Mouse (Mus musculus): ENCODE results near the gene Tldc1. TPM values are rescaled to one million over a fixed set of nuclear protein-coding genes. Genes with fewer than 3 reads are reported as not detected.

Tldc1 gene
- total RNA-seq (2021), result 1 to 10 TPM; 4.1 to 4.3 TPM
- long read RNA-seq, experiment 1, transcript Tldc1-201 (8 exons, 3,085 nt), result major isoform, 9 of 14 reads
- long read RNA-seq, experiment 1, partial matches to known transcripts, result 2 of 14 reads
- long read RNA-seq, experiment 1, other reads (novel, unspliced or antisense), result 3 of 14 reads
- long read RNA-seq, experiment 2, transcript Tldc1-201 (8 exons, 3,085 nt), result major isoform, 6 of 10 reads
- long read RNA-seq, experiment 2, partial matches to known transcripts, result 2 of 10 reads
- long read RNA-seq, experiment 2, other reads (novel, unspliced or antisense), result 2 of 10 reads

DNA sequence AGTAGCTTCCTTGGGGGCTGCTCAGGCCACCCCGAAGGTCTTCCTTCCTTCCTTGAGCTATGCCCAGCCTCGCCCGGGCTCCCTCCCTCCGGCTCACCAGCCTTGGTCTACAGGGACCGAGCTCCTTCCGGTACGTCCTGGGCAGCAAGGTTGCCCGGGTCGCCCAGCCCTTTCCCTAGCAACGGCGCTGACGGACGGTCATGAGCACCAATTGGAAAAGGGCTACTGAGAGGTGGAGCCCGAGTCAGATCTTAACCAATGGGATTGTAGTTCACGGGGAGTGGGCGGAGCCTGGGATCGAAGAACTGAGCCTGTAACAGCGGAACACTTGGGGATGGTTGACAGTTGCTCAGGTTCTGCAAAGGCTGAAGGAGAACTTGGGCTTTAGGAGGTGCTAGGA is at the start of gene Tldc1:
Gene Tldc1 (minus strand): TSS at position 154 of the 400 bp plus-strand sequence.
- DNase-seq, result peak; percentile 99
- intact Hi-C loops (cut with DNase I; ENCODE audit: low total_unique reads), result loop anchor here (2.0 kb wide), 1 partner anchor 91 kb away; no protein-coding TSS in a partner anchor

DNA sequence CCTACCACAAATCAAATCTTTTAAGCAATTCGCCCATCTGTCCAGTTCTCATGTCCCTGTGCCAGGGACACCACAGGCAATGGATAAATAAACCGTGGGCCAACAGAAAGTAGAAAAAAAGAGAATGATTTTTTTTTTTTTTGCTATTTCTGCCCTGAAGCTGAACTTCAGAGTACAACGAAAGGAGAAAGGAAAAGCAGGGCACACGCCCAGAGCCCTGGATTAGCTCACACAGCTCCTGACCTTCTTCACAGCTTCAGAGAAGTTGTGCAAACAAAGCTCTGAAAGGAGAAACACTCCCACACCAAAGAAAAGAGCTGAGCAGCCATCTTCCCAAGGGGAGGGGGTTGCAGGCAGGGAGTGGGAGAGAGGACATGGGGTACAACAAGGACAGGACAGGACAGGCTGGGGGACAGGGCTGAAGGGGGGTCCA is 49.5 kb upstream of the Tldc1 start:
- DNase-seq, result no peak
- intact Hi-C loops (cut with DNase I; ENCODE audit: low total_unique reads), result no loop called here

DNA sequence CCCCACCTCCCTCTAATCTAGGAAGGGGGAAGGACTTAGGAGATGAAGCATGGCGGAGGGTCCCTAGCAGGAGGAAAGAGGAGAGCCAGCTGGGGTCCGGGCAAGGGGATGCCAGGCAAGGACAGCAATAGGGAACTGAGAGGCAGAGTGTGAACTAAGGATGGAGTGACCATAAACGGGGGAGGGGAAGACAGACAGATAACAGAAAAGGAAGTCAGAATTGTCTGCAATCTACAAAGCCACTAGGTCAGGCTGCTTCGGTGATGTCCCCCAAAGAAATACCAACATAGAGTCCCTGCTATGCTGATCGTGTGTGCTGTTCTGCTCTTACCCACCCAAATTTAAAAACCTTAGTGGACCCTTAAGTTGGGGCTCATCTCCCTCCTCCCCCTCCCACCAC is 48.8 kb upstream of the Tldc1 start:
- no peak for DNase-seq
- intact Hi-C loops (cut with DNase I; ENCODE audit: low total_unique reads), result no loop called here

DNA sequence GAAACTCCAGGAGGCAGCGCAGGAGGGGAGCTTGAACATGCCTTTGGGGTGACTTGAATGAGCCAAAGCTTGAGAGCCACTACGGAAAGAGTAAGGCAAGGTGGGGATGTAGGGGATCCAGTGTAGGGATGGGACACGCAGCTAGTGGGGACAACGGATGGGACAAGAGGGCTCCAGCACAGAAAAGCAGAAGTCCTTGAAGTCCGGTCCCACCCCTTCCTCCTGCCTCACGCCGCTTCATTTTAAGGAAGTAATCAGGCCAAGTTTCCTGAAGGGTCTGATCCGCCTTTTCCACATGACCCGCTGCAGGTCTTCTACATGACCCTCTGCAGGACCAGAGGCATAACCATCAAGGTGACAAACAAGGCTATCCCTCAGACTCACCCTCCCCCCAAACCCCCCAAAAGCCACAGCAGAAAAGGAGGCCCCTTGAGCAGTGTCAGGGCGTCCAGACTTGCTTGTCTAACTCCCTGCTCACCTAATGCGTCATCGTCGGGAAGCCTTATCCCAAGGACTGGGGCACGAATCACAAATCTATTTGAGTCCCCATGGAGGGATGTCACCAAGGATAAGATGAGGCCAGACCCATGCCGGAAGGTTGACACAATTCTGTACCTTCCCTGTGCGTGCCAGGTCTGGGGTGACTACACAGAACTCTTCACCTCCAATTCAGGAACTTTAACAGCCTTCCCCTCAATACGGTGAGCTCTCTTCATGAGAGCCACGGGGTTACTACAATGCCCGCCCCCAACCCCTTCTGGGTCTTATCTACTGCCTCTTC is 47.9 kb upstream of the Tldc1 start:
- intact Hi-C loops (cut with DNase I; ENCODE audit: low total_unique reads), result no loop called here
- no peak for DNase-seq

DNA sequence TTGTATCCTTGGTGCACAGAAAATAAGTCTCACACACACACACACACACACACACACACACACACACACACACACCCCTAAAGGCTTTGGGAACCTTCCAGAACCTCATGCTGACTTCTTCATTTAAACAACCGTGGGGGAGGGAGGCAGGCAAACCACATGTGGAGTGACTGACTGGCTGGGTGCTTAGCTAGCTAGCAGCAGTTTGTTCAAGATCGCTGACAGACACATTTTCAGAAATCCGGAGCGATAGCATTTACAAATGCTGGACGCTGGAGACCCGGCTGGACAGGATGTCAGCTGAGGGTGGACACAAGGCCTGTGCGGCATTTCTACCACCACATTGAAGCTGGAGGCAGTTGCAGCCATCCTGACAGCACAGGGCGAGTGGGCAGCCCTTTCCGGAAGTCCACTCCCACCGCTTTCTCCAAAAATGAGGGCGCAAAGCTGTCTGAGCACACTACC is 46.6 kb upstream of the Tldc1 start:
- intact Hi-C loops (cut with DNase I; ENCODE audit: low total_unique reads), result no loop called here
- DNase-seq, result no peak

DNA sequence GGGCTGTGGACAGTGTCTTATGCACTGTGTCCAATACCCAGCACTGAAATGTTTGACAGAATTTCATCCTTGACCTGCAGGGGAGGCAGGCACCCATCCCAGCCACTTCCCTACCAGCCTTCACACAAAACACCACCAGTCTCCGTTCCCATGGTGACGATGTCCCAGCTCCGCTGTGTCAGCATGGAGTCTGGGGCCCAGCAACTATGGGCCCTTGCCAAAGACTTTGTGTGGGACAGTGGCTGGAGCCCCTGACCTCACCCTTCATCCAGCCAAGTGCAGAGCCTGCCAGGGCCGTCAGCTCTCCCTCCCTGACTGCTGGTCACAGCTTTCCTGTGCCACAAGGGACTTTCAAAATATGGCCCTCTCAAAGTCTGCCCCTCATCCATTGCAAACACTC is 45.9 kb upstream of the Tldc1 start:
- intact Hi-C loops (cut with DNase I; ENCODE audit: low total_unique reads), result no loop called here
- DNase-seq, result peak; percentile 71

DNA sequence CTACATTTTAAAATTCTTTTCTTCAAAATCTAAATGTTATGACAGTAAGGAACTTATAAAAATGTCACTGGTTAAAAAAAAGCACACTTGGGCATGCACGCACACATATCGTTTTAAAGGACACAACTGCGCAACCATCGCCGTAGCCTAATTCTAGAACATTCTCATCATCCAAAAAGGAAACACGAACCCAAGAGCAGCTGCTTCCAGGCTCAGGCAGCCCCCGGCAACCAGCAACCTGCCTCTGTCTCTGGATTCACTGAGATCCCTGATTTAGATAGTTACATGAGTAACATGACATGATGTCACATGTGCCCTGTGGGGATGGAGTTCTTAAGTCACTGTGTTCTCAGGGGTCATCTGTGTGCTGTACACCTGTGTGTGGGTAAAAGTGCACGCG is 45.1 kb upstream of the Tldc1 start:
- DNase-seq, result no peak
- intact Hi-C loops (cut with DNase I; ENCODE audit: low total_unique reads), result no loop called here

DNA sequence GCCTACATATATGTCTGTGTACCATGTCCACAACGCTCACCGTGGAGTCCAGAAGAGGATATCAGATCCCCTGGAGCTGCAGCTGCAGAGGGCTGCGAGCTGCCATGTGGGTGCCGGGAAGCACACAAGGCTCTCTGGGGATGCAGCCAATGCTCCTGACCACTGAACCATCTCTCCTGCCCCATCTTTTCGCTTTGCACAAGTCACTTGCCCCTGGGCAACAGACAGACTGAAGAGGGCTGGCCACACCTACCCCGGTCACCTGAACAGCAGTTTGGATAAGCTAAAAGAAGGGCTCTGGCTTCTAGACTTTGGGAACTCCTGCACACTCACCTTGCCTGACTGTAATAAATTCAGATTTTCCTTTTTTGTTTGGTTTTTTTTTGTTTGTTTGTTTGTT is 43.5 kb upstream of the Tldc1 start:
- intact Hi-C loops (cut with DNase I; ENCODE audit: low total_unique reads), result no loop called here
- no peak for DNase-seq

DNA sequence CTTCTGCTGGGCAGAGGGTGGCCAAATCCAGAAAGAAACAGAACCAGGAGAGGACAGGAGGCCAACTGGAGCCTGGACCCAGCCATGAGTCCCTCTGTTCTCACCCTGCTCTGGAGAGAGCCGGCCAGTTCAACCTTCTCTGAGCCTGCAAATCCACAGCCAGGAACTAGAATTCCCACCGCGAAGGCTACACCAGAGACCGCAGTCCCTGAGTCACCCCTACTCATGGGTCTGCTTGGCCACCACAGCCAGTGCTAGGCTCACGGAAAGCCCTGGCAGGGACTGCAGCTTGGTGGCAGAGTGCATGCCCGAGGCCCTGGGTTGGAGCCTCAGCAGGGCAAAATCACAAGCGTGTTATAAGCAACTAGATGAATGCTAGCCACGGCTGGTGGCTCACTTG is 41.8 kb upstream of the Tldc1 start:
- DNase-seq, result no peak
- intact Hi-C loops (cut with DNase I; ENCODE audit: low total_unique reads), result no loop called here

DNA sequence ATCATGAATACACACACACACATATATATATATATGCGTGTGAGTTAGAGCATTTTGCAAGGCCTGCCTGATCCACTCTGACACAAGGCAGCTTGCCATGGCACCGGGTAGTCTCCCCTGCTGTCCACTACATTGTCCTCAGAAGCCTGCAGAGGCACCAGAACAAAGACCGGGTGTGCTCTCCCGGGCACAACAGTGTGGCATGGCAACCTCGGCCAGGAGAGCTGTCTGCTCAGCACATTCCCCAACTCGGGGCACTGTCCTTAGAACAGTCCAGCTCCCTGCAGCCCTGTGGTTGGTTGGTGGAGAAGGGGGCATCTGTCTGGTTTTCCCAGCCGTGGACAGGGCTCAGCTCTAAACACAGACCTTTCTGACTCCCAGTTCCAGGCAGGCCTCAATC is 41.1 kb upstream of the Tldc1 start:
- no peak for DNase-seq
- intact Hi-C loops (cut with DNase I; ENCODE audit: low total_unique reads), result no loop called here

DNA sequence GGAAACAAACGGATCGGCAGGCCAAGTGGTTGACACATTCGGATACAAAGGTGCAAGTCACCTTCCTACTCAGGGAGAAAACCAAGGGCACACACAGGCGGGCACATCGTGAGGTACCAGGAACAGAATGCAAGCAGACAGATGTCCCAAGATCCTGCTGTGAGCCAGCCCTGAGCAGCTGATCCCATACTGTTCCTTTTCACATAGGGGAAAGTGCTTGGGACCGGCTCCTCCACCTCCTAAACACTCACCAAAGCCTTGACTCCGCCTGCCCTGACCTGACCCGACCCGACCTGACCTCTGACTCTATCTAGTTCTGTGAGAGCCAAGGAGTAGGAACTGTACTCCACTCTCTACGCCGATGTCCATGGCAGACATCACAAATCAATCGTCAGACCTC is 39.2 kb upstream of the Tldc1 start:
- no peak for DNase-seq
- intact Hi-C loops (cut with DNase I; ENCODE audit: low total_unique reads), result no loop called here

DNA sequence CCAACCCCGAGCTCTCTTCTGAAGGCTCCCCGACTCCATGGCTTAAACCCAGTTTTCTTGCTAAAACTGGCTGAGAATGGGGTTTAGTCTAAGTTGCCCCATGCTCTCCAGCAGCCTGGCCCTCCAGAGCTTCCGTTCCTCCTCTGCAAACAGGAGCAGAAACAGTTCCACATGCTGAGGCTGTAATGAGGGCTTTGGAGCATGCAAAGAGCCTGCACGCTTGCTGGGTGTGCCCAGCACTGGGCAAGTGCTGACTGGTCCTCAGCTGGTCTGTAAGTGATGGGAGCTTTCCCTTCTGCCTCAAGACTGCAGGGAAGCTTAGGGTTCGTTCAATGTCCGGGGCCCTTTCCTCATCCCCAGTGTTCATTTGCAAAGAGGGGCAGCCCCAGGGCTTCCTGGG is 38.0 kb upstream of the Tldc1 start:
- intact Hi-C loops (cut with DNase I; ENCODE audit: low total_unique reads), result no loop called here
- DNase-seq, result no peak

DNA sequence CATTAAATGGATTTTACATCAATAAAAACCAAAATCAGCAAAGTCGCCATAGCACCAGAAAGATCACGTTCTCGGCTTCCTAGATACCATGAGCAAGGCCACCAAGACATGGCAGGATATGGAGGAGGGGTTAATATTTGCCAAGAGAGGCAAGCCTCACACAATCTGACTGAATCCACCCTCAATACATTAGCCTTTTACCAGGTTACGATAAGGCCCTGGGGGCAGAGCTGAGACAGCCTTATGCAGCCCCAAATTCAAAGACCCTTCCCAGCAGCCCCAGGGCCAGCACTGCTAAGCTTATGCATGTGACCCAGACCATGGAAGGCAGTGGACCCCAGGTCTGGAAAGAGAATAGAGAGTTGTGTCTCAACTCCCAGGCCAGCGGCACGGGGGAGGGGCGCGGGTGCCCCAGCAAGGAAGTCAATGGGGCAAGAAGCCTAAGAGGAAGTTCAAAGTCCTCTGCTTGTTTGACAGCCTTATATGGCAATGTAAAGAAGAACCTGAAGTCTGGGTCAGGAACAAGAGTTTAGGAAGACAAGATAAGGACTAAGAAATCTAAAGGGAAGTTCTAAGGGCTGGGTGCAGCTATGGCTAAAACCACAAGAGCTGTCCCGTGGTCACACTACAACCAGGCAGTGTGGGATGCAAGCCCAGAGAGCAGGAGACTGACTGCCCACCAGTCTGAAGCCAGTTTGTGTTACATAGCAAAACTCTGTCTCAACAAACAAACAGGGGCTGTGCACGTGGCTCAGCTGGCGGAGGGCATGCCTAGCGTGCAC is 34.6 kb upstream of the Tldc1 start:
- peak; percentile 32 for DNase-seq

DNA sequence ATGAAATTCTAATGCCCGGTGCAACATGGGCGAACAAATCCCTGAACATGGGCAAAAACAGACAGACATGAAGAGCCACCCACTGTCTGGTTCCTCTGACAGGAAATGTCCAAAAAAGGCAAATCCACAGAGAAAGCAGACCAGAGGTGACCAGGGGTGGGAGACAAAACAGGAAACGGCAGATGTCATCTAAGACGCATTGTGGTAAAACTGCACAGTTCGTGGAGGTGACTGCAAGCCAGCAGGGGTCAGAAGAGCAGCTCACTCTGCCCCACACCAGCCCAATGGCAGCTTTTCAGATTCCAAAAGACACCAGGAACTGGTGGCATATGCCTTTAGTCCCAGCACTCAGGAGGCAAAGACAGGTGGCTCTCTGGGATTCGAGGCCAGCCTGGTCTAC is 33.7 kb upstream of the Tldc1 start:
- DNase-seq, result no peak
- intact Hi-C loops (cut with DNase I; ENCODE audit: low total_unique reads), result no loop called here

More for the DNA sequence above, 34.6 kb upstream of the Tldc1 start:
- intact Hi-C loops (cut with DNase I; ENCODE audit: low total_unique reads), result no loop called here

DNA sequence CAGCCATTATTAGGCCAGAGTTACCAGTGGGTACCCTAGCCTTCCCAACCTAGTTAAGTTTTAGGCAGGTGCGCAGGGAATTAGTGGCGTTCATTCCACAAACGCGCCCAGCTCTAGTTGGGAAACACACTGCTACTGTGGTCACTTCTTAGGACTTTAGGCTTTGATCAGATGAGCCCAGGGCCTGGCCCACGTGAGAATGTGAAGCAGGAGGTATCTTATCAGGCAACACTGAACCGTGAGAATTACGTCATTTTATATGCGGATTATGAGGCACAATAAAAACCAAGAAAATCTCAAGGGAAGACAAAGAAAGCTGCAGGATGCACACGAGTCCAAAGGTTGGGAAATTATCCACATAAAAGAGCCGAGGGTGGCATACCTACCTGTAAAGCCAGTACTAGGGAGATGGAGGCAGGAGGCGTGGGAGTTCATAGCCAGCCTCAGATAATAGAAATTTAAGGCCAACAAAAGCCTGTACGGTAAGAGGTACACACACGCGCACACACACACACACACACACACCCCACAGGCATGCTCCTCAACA is 32.8 kb upstream of the Tldc1 start:
- intact Hi-C loops (cut with DNase I; ENCODE audit: low total_unique reads), result no loop called here
- no peak for DNase-seq

DNA sequence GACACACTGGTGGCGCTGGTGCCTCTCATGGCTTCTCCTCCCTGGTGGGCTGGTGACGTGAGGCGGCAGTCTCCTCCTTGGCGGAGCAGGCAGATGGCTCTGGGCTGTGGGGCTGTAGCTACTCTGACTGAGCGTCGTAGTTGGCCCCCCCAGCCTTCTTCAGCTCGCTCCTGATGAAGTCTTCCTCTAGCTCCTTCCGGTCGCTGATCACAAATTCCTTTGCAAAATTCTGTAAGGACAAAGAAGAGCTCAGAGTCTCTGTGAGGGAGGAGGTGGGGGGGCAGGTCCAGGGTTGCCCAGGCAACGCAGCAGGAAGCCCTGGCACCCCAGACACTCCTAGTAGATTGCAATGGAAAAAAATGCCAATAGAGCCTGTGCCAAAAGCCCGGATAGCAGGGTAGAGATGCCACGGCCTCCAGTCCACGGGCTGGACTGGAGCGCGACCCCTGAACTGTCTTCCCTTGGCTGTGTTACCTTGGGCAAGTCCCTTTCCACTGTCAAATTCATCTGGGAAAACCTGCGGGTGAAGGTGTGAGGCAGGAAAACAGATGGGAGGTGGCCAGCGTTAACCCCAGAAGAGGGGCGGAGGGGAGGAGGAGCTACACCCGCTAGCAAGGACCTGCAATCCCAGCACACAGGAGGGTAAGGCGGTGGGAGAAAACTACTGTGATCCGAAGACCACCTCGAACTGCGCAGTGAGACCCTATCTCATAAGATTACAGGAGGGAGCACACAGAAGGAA is 32.1 kb upstream of the Tldc1 start:
- DNase-seq, result no peak
- intact Hi-C loops (cut with DNase I; ENCODE audit: low total_unique reads), result no loop called here

DNA sequence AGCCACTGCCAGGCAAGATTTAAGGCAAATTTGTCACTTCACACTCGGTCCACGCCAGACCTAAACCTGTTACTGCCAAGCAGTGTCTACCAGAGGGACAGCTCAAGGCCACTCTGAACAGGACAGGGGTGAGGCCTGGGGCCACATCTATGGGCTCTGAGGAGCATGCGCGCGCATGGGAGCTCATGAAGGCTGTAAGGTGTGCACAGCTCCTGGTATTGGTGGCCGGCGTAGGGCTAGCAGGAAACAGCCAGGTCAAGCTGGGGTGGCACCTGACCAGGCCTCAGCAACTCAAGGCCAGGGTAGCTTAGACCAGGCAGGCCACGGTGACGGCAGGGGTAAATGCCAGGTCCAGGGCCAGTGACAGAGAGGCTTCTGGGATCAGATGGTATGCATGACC is 31.4 kb upstream of the Tldc1 start:
- intact Hi-C loops (cut with DNase I; ENCODE audit: low total_unique reads), result no loop called here

DNA sequence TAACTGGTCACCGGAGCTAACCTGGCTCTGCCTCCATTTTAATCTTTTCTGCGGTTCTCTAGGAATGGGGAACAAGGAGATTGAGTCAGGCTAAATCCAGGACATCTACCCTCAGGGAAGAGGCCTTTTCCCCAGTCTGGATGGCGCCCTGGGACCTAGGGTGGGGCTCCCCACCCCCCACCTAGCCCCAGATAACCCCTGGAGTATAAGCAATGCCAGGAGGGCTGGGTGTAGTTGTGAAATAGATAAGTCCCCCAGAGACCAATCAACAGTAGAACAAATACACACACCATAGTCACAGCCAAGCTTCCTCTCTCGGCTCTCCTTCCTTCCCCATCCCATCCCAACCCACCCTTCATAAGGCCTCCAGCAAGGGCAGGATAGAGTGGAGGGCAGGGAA is 29.5 kb upstream of the Tldc1 start:
- intact Hi-C loops (cut with DNase I; ENCODE audit: low total_unique reads), result no loop called here
- no peak for DNase-seq

More for the DNA sequence above, 31.4 kb upstream of the Tldc1 start:
- DNase-seq, result no peak

Data from gastrocnemius, postnatal 14 days (tissue).